Mouse (Mus musculus) liver (tissue): Measurements from ENCODE around the gene Cdk14.

ENCODE experiments used
- DNase-seq: peaks from one replicate; pipeline ENCODE4 v3.0.0-alpha.2; 2020; ENCODE audit warnings: mixed read lengths

Cdk14 gene

DNA sequence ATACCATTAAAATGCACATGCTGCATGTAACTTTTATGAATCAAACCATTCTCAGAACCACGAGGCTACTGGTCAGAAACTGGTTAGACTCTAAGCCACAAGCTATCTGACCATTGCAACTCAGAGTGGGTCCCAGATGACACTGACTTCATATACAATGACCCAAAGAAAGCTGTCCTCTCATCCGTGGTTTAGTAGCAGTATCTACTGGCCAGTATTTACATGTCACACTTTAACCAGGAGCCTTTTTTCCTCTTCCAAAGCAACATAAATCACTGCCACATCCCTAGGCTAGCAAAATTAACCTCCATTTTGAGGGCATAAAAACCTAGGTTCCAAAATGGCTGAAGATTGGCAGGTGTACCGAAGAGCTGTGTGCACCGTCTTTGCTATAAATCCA lies 533.0 kb downstream of the Cdk14 start:
- DNase-seq, result no peak

DNA sequence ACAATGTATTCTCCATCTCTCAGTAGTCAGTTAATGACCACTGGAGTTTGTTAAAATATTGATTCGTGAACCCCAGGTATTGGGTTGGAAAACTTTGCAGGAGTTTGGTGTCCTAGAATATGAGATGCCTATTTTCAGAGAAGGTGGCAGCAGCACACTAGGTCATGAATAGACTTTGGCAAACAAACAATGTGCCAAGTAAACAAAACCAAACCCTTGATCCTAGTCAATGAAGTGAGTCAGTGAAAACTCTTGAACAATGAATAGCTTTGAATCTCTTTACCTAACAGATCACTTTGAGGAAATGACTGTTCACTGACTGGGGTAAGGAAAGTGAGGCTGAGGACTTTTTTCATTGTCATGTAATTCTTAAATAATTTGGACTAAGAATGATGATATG lies 537.3 kb downstream of the Cdk14 start:
- DNase-seq, result no peak

DNA sequence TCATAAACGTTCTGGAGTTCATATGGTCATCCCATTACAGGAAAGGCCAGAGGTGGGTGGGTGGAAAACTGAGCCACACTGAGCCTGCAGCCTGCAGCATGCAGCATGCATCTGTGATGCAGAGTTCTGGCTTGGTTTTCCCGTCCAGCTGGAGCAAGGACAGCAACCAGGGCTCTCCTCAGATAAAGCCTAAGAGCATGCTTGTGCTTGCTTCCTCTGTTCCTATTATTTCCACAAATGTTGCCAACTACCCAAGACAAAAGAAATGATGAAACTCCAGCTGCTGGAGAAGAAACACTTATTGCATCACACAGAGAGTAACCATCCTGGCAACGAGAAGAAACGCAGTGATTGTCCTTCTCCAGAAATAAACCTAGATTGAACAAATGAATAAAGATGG lies 539.8 kb downstream of the Cdk14 start:
- no peak for DNase-seq

DNA sequence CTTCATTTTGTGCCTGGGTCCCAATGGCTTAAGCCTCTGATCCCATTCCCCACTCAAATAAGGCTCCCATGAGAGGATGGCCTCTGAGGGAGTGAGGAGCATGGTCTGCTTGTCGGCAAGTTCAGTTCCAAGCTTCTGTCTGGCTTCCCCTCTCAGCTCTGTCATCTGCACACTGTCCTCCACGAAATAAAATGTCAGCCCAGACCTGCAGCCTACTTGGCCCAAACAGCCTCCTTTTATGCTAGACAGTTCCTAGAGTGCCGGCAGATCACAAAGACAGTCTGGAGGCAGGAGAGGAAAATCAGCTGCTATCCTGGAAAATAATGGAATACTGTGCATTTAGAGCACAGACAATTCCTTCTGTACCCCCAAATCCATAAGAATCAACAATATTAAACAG lies 541.2 kb downstream of the Cdk14 start:
- no peak for DNase-seq

DNA sequence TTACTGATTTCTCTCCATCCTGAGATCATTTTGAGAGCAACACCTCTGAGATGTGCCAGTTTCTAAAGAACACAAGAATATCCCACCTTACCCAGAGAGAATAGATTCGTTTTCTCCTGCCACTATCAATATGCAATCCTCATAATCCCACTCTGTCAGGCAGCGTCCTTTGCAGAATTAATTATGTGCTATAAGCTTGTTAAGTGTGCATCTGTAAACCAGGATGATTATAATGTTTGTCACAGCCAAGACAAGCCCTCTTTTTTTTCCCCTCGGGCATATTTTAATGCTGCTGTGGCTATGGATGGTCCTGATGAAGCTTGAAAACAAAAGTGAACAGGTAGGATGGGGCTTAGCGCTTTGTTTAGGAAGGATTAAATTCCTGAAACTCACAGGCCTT lies 542.5 kb downstream of the Cdk14 start:
- DNase-seq, result no peak

DNA sequence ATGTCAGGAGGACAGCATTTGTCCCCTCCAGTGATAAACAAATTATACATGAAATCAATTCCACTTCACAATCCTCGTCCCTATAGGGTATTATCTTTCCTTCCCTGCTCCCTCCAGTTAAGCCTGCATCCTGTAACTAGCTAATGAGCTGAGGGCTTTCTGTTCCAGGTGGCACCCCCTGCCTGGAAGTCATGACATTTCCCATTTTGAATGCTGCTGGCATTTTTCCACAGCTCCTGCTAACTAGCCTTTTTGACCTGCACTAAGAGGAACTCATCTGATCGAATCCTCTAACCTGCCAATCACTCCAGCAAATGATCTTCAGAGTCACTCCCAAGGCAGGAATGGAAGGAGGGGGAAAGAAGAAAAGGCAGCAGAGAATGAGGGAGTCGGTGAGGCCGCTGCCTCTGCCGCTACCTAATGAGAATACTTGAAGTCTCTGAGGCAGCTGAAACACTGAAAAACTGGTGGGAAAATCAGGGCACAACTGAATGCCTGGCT lies 542.9 kb downstream of the Cdk14 start:
- DNase-seq, result no peak

DNA sequence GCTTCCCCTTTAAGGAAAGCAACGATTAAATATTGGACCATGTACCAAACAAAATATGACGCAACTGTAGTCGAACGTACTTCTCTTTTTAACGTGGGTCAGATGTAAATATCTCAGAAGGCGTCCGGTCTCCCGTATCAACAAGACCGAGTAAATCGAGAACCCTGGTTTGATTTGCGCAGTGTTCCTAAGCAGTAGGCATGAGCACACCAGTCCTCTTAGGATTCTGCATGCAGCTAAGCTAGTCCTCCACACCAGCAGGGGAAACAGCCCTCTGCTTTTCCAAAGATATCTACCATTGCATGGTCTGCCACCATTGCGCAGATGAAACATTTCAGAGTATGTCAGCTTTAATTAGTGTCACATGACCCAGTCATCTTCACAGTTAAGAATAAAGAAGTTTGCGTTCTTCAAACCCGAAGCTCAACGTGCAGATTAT lies 543.4 kb downstream of the Cdk14 start:
- DNase-seq, result no peak

DNA sequence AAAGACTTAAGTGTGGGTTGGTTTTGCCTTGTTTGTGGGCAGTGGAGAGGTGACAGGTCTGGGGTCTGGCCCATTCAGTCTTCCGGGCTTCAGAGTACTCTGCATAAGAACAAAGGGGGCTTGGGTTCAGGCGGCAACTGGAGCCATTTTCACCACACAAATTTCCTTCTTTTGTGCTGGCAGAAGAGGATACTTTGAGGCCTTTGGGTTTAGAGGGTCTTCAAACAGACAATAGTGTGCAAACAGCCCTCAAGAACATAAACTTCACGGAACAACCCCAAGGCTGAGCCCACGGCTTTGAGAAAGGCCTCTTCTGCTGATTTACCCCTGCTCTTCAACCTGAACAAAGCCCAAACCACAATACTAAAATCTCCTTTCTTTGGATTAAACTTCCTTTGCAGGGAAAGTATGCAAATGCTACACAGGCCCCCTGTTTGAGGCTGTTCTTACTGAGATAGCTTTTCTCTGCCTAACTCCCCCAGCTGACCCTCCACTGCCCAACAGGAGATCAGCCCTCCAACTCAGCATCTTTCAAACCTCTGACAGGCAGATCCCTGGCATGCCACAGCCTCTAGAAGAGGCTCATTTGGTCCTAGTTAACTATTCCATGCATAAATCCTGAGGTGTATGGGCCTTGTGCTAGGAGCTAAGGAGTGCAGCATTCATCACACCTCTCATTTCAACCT lies 549.9 kb downstream of the Cdk14 start:
- DNase-seq, result no peak

DNA sequence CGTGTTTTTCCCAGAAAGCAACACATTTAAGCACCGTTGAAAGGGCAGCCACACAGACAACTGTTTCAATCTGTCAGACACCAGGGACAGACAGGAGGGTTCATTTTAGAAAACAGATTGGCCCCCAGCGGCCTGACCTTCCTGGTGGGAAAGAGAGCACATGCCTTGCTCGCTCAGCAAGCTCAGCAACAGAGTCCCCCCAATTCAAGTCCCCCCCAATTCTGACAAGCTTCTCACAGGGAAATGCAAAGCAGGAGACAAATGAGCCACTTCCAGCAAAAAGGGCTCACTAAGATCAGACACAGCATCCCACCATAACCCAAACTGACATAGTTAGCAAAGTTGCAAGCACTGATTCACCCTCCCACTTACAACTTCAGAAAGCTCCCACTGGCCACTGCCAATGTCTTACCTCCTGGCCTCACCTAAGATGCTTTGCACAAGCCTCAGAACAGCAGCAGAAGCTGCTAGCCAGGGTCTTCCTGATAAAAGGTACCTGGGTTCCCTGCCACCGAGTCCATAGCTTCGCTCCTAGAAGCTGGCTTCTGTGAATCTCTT lies 551.5 kb downstream of the Cdk14 start:
- DNase-seq, result no peak

DNA sequence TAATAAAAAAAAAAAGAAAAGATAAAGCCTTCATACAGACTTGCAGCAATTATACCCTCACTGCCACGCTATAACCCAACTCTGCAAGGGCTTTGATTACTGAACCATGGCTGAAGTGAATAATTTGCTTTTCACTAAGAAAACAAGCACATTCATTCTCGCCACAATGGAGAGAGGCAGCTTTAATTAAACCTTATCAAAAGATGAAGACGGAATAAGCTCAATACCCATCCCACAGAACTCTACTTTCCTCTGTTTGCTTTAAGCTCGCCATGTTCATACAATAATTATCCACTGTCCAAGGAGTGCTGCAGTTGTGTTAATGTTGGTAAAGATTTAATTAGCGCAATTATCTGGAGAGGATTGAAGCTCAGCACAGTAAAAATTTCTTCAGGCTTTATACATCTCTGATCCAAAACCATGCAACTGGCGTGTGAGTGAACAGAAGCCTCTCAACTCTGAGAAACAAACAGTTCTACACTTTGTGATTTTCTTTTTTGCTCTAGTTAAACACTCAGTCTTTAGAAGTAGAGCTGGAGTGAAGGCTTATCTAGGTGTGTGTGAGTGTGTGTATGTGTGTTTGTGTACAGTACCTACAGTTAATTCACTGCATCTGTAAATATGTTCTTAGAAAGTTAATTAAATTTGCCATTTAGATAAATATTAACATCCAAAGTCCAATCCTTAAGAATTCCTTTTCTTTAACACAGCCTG lies 552.1 kb downstream of the Cdk14 start:
- no peak for DNase-seq

DNA sequence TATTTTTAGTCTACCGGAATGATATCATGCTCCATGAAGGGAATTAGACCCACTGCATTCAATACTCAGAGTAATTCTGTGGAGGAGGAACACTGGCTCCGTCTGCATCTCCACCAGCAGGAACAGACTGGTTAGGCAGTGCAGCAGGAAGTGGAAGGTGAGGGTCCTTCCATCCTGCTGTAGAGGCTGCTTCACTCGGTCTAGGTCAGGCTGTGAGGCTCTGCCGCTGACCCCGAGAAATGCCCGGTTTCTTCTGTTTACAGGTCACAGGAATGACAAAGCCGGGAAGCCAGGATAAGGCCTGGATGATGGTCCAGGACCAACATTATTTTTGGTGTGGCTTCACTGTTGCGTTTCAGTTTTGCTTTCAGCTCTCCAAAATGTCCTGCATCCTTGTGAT lies 553.2 kb downstream of the Cdk14 start:
- no peak for DNase-seq

DNA sequence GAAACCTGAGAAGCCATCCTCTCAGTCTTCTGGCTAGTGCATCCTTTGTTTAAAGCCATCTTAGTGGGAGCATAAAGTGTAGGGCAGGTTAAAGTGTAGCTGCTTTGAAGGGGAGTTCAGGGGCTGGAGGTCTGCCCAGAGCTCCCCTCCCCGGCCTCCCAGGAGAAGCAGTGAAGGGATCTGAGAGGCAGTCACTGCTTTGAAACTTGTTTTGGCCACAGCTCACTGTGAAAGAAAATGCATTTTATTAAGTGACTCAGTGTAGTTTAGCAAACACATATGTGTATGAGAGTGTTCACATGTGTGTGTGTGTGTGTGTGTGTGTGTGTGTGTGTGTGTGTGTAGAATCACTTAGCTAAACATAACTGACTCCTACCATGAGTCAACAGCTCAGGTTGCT lies 554.0 kb downstream of the Cdk14 start:
- DNase-seq, result no peak

DNA sequence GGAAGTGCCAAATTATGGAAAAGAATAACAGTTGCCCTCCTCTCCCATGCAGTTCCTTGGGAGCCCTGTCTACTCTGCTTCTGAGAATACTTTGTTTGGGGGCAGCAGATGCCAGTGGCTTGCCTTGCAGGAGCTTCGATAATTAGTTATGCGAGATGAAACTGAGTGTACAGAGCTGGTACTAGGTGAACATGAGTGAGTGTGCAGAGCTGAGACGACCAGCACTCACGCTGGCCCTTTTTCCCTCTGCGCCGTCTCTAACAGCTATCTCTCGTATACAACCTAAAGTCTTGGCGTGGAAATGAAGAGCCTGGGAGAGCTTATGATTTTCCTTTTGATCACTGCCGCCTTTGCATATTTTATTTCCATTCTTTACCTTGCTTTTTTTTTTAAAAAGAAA lies 558.5 kb downstream of the Cdk14 start:
- DNase-seq, result no peak

DNA sequence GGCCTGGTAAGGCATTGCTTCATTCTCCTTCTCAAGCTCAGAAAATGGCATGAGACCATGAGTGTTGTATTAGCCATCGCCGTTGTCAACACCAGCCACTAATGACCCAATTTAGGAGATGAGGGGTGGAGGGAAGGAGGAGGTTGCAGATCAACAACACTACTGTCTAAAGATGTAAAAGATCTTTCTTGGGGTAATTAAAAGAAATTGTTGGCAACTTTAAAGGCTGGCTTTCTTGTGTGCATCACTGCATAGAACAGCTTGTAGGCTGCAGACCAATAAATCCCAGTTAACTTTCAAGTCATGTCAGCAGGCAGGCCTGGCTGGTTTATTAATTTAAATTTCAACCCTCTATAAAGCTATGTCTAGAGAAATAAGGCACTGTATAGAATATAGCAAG lies 559.0 kb downstream of the Cdk14 start:
- no peak for DNase-seq

DNA sequence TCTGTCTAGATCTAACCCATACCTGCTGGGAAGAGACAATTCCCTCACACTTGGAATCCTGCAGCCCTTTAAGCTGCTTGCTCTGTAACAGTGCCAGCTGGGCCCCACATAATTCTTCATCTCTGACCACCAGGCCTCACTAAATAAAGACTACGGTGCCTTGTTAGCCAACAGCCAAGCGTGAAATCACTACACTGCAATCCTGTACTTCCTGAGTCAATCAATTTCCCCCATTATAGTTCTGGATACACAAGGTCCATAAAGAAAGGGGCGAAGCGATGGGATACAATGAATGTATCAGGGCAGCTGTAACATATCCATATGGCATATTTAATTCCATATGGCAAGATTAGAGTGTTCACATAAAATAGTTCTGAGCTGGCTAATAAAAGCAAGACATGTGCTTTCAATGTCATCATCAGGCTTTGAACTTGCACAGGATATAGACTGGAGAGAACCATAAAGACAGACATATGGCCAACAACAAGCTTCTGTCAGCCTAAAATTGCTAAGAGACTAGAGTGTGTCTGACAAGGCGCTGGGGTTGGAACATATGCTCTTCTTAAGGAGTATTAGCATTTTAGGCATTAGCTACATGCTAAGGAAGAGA lies 562.0 kb downstream of the Cdk14 start:
- DNase-seq, result no peak

DNA sequence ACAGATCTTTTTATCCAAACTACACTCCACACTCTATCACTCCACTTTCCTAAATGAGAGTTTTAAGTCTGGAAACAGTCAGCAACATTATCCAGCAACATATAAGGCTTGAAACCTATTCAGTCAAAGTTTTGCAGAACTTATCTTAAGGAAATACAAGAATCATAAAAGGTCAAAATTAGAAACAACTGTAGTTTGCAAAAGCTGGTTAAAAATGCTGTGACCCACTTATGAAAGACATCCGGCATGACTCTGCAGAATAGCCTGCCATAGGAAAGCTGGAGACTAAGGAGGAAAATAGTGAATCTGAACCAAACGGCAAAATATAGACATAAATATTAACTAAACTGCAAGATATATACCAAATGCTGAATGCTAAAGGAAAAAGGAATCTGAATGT lies 566.6 kb downstream of the Cdk14 start:
- DNase-seq, result no peak

DNA sequence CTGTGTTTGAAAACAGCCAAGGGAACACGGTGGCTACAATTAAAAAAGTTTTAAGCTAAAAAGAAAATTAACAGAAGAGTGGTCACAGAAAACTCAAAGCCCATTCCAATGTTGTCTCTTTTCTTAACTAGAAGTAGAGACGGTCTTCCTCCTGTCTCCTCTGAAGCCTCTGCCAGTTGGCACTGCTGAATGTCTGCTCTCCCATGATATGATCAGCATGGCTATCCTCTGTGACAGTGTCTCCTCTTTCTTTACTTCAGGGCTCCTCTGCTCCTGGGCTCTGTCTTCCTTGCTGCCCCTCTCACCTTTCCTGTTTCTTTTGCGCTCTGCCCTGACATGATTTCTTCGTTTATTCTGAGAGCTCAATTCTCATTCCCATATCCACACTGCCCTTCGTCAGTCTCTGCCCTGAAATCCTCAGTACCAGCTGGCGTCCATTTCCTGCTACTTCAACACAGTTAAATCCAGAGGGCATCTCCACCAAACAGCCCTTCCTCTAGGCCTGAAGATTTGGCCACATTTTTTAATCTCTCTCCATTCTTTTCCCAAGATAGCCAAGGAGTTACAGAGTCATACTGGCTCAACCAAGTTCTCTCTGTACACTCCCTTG lies 567.3 kb downstream of the Cdk14 start:
- DNase-seq, result no peak

DNA sequence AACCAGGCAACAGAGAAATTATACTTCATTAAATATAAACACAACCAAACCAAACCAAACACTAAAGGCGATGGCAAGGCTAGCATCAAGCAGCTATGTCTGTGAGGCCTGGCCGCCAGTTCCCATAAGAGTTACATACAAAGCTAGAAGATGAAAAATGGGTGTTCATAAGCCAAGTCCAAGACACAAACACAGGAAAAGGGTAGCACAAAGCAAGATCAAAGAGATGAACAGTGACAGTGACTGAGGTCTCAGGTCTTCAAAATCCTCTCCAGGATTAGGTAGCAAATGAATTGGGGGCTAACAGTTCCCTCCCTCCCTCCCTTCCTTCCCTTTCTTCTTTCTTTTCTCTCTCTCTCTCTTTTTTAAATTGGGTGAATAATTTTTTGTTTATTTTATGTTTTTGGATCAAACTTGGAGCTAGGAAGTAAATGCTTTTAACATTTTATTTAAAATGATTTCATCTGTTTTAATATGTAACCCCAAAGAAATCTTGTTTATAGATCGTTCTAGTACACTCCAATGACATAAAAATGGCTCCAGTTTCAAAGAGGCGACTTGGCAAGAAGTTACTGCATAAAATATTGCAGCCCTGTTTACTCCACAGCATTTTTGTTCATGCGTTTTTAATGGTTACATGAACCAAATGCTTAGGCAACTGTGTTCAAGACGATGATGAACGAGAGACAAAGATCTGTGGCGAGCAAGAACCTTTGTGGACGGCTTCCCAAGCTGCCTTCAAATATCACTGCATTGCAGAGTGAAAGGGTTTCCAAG lies 568.0 kb downstream of the Cdk14 start:
- DNase-seq, result no peak

DNA sequence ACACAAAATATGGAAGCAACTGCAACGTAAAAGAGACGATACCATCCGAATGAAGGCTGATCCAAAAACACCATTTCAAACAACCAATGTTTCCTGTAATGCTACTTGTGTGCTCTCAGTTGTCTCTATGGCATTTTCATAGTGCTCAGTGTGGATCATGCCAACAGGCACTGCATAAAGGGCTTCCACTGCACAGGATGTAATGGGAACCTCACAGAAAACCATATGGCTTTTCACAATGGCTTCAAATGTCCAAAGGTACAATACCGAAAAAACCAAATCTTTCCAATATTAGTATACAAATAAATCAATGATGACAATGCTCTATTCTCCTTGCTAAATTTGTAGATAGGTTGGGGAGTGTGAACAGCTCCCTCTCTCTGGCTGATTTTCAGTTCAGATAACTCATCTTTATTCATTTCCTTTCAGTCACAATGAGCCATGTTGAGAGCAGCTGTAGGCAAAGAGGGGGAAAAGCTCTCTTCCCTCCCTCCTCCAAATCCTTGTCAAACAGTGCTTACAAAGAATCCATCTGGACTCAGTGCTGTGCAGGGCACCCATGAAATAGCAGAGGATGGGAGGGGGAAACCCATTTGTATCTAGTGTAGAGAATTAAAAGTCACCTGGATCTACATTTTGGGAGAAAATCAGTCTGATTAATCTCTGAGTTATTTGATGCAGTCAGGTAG lies 568.7 kb downstream of the Cdk14 start:
- DNase-seq, result no peak

DNA sequence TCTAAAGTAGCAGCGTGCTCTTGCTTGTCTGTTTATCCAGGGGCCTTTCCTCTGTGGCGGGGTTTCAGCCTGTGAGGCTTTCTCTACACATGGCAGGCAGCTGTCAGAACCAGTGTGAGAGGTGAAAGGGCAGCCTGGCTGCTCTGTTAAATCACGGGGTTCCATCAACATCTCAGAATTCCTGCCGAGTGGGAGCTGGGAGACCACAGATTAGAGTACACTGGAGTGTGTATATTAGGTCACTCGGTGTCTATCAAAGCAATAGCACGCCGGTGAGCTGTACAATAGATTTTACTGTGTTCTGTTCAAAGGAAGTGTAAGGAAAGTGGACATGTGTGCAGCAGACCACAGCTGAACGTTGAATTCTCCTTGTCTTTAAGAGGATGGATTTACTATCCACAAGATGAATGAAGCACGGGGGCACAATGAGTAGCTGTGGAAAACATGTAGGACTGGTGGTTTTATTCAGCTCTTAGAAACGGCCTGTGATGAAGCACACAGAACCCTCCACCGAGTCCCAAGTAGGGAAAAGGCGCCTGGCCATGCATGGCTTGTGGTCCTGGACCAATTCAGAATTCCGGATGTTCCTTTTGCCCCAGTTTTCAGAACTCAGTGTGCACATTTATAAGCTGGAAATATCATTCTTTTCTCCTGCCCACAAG lies 585.2 kb downstream of the Cdk14 start:
- DNase-seq, result no peak

DNA sequence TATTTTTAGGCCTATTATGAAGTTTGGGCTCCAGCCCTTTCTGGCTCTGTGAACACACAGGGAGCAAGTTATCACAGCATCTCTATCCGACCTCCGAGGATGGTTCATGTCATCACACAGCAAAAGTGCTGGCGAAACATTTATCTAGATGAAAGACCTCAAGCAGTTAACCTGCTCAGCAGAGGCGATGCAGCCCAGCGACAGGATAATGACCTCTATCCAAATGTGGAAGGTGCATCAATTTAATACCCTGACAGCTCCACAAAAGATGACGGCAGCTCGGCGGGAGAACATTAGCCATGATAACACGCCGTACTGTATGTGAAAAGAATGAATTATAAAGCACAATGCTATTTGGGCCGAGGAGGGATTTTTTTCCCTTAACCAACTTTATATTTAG lies 586.2 kb downstream of the Cdk14 start:
- DNase-seq, result no peak
